Mouse (Mus musculus) stomach, postnatal 0 days (tissue): ENCODE results near the gene Col18a1.

Source experiments
- CTCF ChIP-seq: IDR thresholded peaks from 2 replicates; pipeline ENCODE4 v1.5.1; 2016; ENCODE audit warnings: antibody characterized with exemption, low read depth, mild to moderate bottlenecking, moderate library complexity
- EP300 ChIP-seq: optimal IDR thresholded peaks from 2 replicates; pipeline ENCODE3; 2016; ENCODE audit warnings: antibody characterized with exemption

DNA sequence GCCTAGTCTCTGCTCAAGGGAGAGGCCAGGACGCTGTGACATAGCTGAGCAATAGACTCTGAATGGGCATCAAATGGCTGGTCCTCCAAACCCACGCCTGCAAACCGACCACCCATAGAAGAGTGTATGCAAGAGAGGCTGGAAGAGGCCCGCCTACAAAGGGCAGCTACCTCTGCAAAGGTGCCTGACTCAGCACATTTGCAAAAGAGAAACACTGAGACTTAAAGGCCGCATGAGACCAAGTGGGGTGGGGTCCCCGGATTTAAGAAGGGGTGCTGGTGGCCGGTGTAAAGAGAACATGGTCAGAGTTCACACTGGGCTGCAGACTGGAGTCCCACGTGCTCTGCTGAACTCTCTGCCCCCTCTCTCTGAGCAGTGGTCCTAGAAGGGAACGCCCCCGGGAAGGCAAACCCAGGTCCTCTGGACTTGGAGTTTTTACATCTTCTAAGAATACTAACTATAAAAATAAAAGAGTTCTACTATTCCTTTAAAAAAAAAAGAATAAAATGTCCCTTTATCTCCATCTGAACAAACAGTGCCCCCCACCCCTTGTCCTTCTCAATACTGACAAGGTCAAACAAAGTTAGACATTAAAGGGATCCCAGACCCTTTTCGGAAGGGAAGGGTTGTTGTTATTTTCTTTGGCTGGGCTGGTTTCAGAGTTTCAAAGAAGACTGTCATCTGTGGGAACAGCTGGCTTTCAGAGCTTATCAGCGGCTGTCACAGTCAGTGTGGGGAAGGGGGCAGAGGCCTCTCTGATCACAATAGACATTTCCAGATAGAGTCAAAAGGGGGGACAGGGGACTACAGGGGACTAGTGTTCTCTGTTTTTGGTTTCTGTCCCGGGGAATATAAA lies 32.2 kb downstream of the Col18a1 start:
- TF ChIP-seq CTCF: no peak
- TF ChIP-seq EP300: no peak
